Mouse (Mus musculus): ENCODE measurements around the gene Loxl1. TPM values are rescaled to one million over a fixed set of nuclear protein-coding genes. Genes with fewer than 3 reads are reported as not detected.
"Not testable (repeated sequence)": the region's sequence is repeated elsewhere in the genome, so short reads cannot be mapped to it uniquely, and the experiment has no call there.

The Loxl1 gene
- total RNA-seq, 2 experiments from 2014 or later, result 3.5 to 3.9 TPM

DNA sequence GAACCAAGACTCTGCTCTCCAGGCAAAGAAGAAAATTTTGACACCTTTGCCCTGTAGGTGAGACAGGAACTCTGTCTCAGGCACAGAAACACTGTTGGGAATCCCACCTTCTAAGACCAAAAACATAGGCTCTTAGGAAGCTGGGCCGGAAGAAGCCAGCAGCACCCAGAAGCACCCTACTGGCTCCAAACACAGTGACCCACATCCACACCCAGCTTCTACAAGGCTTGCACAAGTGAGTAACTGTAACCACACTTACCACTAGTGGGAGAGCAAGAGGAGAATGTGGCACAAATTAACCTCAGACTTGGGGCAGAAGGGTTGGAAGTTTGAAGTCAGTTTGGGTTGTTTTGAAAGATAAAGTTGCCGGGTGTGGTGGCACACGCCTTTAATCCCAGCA, 37.2 kb downstream of the Loxl1 start:
- DNase-seq, result no peak

DNA sequence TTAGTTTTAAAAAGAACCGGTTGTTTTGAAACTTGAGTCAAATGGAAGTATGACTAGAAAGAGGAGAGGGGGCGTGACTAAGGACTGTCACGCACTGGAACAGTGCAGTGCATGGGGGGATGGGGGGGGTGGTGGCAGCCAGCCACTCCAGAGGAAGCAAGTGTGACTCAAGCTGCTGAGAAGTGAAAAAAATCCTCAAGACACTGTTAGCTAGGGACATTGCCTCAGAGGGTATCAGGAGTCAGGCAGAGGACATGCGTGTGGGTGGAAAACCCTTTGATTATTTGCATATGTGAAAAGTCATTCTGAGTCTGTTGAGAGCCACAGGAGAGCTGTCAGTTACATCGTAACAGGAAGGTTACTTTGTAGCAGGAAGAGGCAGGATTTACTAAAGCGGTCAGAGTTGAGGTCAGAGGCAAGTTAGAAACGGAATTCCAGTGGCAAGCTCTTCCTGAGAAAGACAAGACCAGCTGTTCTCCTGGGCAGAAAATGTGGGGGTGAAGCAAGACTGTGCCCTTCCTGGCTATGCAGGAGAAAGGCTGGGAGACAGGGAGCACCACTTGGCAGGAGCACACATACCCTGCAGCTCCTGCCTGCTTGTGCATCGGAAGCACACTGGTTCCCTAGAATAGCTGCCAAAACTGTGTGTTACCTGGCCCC, 37.7 kb downstream of the Loxl1 start:
- DNase-seq, result no peak

DNA sequence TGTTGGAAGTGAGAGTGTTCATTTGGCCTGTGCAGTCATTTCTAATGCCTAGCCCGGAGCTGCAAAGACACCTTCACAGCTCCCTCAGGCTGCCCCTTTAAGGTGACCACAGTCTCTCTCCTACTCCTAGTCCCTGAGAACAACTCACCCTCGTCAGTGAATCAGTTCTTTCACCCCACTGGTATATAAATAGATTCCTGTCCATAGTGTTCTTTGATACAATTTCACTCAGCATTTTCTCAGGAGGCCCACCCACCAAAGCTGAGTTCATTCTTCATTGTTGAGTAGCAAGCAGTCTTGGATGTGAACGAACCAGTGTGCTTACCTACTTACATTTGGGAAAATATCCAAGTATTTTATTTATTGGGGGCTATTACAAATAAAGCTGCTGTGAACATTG, 38.4 kb downstream of the Loxl1 start:
- DNase-seq, result no peak

DNA sequence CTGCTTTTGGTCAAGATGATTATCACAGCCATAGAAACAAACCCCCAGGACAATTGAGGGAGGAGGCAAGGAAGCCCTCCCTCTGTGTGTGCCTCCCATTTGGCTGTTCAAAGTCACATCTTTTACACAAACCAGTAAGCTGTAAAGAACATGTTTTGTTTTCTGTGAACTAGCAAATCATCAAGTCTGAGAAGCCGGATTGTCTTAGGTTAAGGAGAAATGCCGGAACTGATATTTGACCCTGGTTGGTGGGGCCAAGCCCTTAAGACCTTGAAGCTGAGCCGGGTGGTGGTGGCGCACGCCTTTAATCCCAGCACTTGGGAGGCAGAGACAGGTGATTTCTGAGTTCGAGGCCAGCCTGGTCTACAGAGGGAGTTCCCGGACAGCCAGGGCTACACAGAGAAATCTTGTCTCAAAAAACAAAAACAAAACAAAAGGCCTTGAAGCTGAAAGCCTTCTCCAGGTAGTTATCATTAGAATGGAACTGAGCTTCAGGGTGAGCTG, 38.8 kb downstream of the Loxl1 start:
- DNase-seq, result no peak

DNA sequence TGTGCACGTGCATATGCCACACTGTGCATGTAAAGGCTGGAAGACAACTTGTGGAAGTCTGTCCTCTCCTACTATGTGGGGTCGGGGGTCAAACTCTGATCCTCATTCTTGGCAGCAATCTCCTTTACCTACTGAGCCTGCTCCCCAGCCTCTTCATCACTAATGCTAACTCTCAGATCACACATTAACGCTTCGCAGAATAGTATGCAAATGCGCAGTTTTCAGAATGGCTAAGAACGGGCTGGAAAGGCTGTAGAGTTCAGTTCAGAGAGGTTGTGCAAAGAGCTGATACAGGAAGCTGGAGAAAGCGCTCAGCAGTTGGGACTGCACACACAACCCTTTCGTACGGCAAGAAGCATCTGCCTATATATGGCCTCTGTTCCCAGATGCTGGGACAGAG, 40.1 kb downstream of the Loxl1 start:
- no peak for DNase-seq

DNA sequence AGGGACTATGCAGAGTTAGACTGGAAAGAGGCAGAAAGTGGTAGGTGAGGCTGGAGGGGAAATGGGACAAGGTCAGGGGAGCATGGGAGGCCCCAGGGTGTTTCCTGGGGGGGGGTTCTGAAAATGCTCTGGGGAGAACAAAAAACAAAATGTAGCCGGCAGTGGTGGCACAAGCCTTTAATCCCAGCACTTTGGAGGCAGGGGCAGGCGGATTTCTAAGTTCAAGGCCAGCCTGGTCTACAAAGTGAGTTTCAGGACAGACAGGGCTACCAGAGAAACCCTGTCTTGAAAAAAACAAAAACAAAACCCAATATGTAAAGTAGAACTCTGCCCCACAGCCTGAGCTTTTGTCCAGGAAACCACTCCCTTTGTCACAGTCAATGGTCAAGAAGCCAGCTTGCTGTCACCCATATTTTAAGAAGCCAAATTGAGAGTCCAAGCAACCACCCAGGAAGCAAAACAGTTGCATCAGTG, 40.9 kb downstream of the Loxl1 start:
- DNase-seq, result no peak

DNA sequence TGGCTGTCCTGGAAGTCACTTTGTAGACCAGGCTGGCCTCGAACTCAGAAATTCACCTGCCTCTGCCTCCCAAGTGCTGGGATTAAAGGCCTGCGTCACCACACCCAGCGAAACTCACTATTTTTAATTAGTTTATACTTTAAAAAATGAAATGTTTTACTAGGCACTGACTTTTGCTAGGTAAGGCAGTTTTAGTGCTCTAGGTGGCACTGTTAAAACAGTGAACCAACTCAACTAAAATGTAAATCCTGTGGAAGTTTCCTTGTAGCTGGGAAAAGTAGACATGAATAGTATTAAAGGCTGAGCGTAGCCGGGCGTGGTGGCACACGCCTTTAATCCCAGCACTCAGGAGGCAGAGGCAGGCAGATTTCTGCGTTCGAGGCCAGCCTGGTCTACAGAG, 41.4 kb downstream of the Loxl1 start:
- DNase-seq, result not testable (repeated sequence)

DNA sequence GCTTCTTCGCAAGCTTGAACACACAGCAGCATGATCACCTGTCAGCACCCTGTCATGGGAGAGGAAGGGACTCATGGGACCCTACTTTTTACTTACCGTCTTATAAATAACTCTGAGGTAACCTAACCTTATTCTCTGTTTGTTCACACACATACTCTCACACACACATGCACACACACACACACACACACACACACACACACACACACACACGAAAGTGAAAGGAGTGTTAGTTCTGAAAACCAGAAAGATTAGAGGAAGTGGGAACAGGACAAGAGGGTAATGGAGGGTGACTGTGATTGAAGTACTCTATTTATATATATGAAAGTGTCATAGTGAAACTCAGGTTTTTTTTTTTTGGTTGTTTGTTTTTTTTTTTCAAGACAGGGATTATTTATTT, 41.9 kb downstream of the Loxl1 start:
- no peak for DNase-seq

DNA sequence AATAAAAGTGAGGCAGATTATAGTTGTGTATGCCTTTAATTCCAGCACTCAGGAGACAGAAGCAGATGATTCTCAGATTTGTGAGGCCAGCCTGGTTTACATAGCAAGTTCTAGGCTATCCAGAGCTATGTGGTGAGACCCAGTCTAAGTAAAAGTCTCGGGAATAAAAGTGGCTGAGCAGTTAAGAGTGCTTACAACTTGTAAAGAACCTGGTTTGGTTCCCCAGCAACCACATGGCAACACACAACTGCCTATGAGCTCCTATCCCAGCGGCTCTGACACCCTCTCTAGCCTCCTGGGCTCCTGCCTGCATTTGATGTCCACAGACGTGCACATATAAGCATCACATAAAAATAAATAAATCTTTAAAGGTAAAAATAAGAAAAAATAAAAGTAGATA, 42.9 kb downstream of the Loxl1 start:
- DNase-seq, result no peak

DNA sequence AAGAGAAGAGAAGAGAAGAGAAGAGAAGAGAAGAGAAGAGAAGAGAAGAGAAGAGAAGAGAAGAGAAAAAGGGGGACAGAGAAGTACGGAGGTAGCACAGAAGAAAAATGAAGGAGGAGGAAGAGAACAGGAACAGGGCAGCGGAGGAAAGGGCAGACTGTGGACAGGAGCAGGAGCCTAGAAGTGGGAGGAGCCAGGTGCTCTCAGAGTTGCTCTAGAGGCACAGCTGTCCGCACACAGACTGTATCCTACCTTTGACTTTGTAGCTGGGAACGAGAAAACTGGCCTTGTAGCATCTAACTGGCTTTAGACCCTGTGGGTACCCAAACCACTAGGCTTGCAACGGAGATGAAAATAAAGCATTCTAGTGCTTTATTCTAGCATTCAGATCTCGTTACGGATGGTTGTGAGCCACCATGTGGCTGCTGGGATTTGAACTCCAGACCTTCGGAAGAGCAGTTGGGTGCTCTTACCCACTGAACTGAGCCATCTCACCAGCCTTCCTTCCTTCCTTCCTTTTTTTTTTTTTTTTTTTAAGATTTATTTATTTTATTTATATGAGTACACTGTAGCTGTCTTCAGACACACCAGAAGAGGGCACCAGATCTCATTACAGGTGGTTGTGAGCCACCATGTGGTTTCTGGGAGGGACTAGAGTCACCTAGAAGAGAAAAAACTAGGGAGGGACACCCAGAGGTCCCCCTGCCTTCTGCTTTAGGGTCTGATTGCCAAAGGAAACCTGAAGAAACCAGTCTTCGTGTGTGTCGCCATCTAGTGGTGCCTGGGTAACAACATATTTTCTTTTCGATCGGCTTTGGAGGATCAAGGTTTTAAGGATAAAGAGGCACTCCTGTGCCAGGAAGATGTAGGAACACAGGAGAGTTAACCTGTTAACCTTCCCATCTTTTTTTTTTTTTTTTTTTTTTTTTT, 44.3 kb downstream of the Loxl1 start:
- DNase-seq, result peak in 1 of 2 experiments; percentile 40

DNA sequence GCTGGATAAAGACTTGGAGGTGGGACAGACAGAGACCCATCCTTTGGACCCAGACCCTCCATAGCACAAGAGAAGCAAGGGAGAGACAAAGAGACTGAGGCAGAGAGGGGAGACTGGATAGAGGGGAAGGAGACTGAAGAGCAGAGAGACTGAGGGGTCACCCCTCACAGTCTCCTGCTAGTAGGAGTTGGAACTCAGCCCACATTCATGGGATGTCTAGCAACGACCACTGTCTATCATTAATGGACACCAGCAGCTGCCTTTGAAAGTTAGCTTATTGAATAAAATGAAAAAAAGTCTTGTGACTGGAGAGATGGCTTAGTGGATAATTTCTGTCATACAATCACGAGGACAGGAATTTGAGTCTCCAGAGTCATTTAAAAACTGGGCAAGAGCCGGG, 45.9 kb downstream of the Loxl1 start:
- DNase-seq, result no peak

DNA sequence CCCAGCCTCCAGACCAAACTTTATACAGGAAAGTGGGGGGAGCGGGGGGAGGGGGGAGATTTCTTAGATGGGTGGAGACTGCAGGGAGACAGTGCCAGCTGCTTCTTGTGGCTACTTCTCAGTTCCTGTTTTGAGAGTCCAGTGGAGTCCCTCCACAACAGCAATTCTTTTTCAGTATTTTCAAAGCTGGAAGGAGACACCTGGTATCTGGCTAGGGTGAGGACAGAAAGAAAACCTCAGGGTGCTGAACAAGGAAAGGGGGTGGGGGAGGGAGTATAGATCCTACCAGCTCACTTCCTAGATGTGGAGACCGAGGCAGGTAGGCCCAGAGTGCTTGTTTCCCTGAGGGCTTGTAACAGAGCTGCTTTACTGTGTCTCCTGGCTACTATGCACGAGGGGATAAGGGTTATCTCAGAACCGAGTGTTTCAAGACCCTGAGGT, 46.4 kb downstream of the Loxl1 start:
- DNase-seq, result no peak

DNA sequence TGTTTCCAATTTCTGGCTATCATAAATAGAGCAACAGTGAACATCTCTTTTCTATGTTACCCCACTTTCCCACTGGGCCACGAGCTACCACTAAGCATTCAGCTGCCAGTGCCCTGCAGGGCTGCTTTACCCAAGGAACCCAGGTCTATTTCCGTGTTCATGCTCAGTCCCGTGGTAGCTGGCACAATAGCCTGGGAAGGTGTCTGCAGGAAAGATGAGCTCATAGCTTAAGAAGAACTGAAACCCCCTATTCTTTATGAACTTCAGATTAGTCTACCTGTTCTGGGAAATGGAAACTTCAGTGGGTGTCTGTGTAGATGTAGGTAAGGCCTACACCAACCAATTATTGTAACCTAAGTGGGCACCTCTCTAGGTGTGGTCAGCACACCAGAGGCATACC, 47.6 kb downstream of the Loxl1 start:
- no peak for DNase-seq

DNA sequence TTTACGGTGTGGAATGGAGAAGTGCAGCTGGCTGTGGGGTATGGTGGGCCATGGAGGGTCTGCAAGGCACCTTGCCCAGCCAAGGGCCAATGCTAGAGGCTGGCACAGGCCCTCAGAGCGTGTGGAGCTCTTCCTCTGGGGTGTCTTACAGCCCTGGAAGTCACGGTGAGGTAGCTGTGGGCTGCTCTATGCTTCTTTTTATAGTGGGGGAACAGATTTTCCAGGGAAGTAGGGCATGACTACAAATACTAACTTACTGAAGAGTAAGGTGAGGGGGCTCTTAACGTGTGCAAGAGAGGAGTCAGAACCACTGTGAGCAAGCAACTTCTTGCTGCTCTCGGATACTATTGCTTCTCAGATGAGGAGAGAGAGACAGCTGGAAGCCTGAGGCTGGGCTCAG, 50.5 kb downstream of the Loxl1 start:
- no peak for DNase-seq

DNA sequence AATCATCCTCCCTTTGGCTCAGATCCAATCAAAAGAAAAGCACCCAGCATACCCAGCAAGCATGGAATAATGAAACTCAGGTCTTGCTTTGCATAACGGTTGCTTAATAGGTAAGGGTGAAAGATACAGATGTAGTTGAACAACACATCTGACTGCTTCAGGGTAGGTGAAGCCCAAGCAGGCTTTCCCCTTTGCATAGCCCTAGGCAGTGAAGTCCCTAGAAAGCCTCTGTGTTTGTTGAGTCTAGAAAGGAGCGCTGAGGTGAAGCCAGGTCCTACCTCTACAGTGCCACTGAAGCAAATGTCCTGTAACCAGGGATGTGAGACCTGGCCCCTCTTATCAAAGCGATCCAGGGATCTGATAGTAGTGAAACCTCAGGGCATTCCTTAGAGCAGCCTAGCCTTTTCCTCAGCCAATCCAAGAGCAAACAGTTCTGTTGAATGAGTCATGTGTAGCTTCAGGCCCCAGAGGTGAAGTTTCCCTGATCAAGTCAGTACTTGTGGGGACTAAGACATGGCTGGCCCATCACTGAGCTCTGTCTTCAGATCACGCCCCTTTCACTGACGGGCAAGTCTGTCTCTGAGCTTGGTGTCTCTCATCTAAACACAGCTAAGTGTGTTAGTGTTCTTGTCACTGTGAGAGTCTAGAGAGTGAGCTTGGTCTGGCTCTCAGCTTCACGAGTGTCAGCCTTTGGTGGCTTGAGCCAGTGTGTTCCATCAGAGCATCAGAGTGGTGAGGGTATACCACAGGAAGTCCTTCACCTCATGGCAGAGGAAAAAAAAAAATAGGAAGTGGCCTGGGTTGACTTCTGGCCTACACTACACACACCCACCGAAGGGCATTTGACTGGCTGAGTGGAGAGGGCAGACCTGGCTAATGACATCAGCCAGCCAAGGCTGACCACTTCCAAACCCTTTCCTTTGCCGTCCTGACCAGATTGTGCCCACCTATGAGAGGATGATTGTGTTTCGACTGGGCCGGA, 57.0 kb downstream of the Loxl1 start:
- DNase-seq, result no peak

DNA sequence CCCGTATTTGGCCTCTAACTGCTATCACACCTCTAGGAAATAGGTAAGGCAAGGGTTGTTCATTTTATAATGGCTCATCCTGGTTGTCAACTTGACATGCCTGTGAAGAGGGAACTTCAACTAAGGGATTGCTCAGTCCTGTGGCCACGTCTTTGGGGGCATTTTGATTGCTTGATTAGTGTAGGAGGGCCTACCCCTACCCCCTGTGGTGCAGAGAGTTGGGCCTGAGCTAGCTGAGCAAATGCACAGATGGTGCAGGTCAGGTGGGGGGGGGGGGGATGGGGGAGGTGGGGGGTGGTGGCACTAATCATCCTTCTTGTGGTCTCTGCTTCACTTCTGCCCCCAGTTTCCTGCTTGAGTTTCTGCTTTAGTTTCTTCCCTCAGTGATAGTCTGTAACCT, 57.9 kb downstream of the Loxl1 start:
- DNase-seq, result no peak

DNA sequence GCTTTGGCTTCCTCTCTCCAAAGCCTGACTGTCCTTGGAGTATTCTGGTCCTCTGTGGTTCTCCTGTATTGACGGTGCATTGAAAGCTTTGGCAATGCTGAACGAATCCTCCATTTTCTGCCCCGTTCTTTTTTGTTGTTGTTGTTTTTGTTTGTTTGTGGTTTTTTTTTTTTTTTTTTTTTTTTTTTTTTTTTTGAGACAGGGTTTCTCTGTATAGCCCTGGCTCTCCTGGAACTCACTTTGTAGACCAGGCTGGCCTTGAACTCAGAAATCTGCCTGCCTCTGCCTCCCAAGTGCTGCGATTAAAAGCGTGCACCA, 59.2 kb downstream of the Loxl1 start:
- not testable (repeated sequence) for DNase-seq

DNA sequence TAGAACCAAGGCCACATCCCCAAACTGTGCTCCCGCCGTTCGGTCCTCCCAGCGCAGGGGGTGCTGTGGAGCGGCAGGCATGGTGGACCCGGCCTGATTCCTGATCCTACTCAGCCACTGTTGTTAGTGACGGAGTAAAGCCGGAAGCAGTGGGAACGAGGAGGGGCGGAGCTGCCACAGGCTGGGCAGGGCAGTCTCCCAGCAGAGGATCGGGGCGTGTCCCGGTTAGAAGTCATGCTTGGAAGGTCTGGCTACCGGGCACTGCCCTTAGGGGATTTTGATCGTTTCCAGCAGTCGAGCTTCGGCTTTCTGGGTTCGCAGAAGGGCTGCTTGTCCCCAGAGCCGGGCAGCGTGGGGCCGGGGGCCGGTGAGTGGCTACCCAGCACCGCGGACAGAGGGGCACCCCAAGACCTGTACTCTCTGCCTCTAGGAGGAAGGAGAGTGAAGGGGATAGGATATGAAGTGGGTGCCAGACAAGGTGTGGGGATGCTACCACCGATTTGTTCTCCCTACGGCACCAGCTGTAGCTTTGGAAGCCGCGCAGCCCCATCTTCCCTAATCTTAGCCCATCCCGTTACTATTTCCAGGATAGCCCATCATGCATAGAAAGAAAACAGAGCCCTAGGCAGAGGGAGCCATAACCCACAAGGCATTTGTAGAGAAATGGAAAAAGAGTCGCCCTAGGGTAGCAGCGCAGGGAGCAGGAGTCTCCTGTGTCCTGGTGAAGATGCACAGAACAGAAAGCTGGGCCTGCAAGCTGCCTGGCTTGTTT, 59.8 kb downstream of the Loxl1 start, which contains the start of gene Stoml1:
TSS of gene Stoml1 (plus strand) at position 132 of the 772 bp plus-strand sequence.
- peak; percentile 92 to 93 for DNase-seq

DNA sequence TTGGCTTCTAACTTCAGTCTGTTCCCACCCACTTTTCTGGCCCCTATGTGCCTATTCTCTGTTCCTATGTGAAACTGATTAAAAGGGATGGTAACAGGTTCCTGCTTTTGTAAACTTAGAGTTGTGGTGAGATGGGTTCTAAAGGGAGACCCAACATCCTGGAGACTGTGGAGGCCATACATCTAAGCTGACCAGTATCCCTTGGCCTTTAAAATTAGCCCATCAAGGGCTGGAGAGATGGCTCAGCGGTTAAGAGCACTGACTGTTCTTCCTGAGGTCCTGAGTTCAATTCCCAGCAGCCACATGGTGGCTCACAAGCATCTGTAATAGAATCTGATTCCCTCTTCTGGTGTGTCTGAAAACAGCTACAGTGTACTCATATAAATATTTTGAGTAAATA, 62.3 kb downstream of the Loxl1 start:
- not testable (repeated sequence) for DNase-seq

DNA sequence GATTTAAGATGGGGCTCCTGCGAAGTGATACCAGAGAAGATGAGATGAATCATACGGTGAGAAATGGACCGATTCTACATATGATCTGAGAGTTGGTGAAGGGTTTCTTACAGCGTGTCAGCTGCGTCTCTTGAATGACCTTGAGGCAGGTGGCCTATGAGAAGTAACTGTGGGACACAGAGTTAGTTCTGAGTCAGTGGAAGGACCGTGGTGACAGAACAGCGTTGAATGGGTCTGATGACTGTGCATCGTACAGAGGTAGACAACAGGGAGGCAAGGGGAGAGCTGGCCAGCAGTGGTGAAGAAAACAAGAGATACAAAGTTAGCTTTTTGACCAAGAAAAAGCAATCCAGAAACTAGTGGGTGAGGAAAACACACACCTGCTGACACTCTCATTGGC, 62.7 kb downstream of the Loxl1 start:
- no peak for DNase-seq

DNA sequence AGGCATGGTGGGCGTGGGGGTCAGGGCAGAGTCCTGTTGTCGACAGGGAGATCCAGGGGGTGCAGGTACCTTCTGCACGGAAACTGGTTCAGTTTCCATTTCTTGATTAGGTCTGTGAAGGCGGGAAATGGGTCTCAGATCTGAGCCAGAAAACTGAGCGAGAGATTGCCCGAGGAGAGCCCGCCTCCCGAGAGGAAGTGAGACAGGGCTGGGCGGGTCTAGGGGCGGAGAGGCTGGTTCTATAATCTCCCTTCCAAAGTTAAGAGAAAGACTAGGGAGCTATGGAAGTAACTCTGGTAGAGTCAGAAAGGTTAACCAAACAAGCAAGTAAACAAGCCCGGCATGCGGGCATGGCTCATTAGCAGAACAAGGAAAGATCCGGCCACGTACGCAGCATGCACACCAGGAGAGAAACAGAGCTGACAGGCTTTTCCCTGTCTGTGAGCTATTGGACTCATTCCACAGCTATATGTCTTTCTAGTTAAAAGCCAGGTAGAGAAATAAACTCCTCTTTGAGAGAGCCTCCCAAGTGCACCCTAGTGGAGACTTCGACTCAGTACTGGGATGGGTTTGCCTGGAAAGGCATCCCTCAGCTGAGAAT, 63.3 kb downstream of the Loxl1 start, which contains the start of gene Pml:
TSS of gene Pml (minus strand) at position 195 of the 601 bp plus-strand sequence.
- peak; percentile 53 to 61 for DNase-seq

Measured in layer of hippocampus, postnatal 36 days (tissue).